ENCODE assay signal across 22 mouse cellular contexts in the genomic region with DNA sequence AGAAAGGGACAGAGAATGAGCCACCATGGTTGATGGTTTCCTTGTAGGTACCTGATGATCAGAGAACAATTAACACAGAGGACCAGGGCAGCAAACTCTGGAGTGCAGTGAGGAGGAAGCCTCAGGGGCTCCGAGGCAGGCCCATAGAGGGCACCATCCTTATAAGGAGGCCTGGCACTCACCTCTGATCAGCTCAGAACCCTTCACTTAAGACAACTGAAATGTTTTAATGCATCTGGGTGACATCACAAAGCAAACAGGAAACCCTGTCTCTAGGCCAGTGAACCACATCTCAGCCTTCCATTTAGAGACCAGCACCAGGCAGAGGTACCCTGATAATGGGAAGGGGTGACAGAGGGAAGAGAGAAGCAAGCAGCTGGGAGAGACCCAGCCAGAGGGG.
DNase-seq lines count a peak whose midpoint lies in the region; ATAC-seq and TF ChIP-seq lines count a peak whose summit lies in the region.
"Had no signal": no experiment of that assay in that cellular context is flagged by ENCODE, and none has a peak within 500 bp of the region (broad histone marks: within the 10 kb centered on the region; RNA-seq: fewer than 3 reads in every experiment).

No protein-coding gene starts in this region.

- H3K9me3 ChIP-seq in stomach, postnatal 0 days (ENCODE audit: control insufficient read depth, low read length) = no peaks in the 10 kb centered on the region
- H3K9me3 ChIP-seq: embryonic facial prominence, embryonic 15.5 days; forebrain, embryonic 10.5 days; heart, embryonic 12.5 days; hindbrain, embryonic 15.5 days; midbrain, embryonic 13.5 days had no signal

- no peaks in the 10 kb centered on the region for H3K27me3 ChIP-seq in heart, adult 2 months (ENCODE audit: control insufficient read depth, insufficient read depth, low read length)
- H3K27me3 ChIP-seq in stomach, postnatal 0 days (ENCODE audit: control insufficient read depth, insufficient read depth, low read length) = no peaks in the 10 kb centered on the region
- H3K27me3 ChIP-seq: embryonic facial prominence, embryonic 15.5 days; heart, embryonic 12.5 days; hindbrain, embryonic 15.5 days; midbrain, embryonic 13.5 days had no signal

- peak; percentile 30; the same call in 1 of the 2 replicates for TF ChIP-seq CTCF in heart, adult 2 months (IDR thresholded peaks at IDR 0.05)
- 0 out of 2 replicates have a peak, but pooled peaks have one; percentile 14 for TF ChIP-seq CTCF in stomach, postnatal 0 days (IDR thresholded peaks at IDR 0.05; ENCODE audit: low read depth)

- no peaks in the 10 kb centered on the region for H3K79me2 ChIP-seq in heart, adult 2 months (replicated peaks; ENCODE audit: control insufficient read depth, insufficient read depth, low read length)

- no peak overlapping the region for H3K9ac ChIP-seq in heart, adult 2 months (ENCODE audit: low read depth, low read length)
- H3K9ac ChIP-seq in stomach, postnatal 0 days (ENCODE audit: low read length) = no peak overlapping the region
- H3K9ac ChIP-seq: embryonic facial prominence, embryonic 15.5 days; heart, embryonic 12.5 days; hindbrain, embryonic 15.5 days; lung, embryonic 14.5 days; midbrain, embryonic 13.5 days had no signal

- H3K4me1 ChIP-seq in heart, adult 2 months (ENCODE audit: control insufficient read depth, insufficient read depth, low read length) = peaks cover 4% of the 10 kb centered on the region
- H3K4me1 ChIP-seq in stomach, postnatal 0 days (replicated peaks; ENCODE audit: control insufficient read depth, insufficient read depth) = no peaks in the 10 kb centered on the region
- H3K4me1 ChIP-seq: embryonic facial prominence, embryonic 15.5 days; hindbrain, embryonic 15.5 days; midbrain, embryonic 13.5 days had no signal

- H3K36me3 ChIP-seq in heart, adult 2 months (ENCODE audit: control insufficient read depth, insufficient read depth, low read length) = no peaks in the 10 kb centered on the region
- H3K36me3 ChIP-seq in stomach, postnatal 0 days (ENCODE audit: control insufficient read depth, insufficient read depth, low read length) = no peaks in the 10 kb centered on the region
- H3K36me3 ChIP-seq: hindbrain, embryonic 15.5 days had no signal

- intact Hi-C loops in heart, adult 2 months (cut with DNase I) = no loop called here

- no peak overlapping the region for H3K4me2 ChIP-seq in stomach, postnatal 0 days (replicated peaks; ENCODE audit: low read depth)
- H3K4me2 ChIP-seq: embryonic facial prominence, embryonic 15.5 days; heart, embryonic 12.5 days; hindbrain, embryonic 15.5 days; liver, embryonic 11.5 days; lung, embryonic 14.5 days; midbrain, embryonic 13.5 days had no signal

- peak; percentile 47 for ATAC-seq in activated CD4-positive, CD25-positive, alpha-beta regulatory T cell, adult 4 months
- no peak for ATAC-seq in stomach, postnatal 0 days (ENCODE audit: low FRiP score, low TSS enrichment)
- ATAC-seq: midbrain, embryonic 13.5 days had no signal

- H3K27ac ChIP-seq in heart, adult 2 months = no peak overlapping the region
- no peak overlapping the region for H3K27ac ChIP-seq in stomach, postnatal 0 days (replicated peaks)
- H3K27ac ChIP-seq: embryonic facial prominence, embryonic 15.5 days; forebrain, embryonic 10.5 days; hindbrain, embryonic 15.5 days; midbrain, embryonic 13.5 days had no signal

- no peak for TF ChIP-seq EP300 in heart, adult 2 months (IDR thresholded peaks at IDR 0.05; ENCODE audit: insufficient read depth, low read depth, low read length)
- TF ChIP-seq EP300 in stomach, postnatal 0 days (optimal IDR thresholded peaks at IDR 0.05) = no peak

- DNase-seq in heart, adult 2 months = no peak
- DNase-seq in heart, adult 9 months (ENCODE audit: low spot score in 2 of 2) = no peak
- DNase-seq in thymus, postnatal 0 days (ENCODE audit: low spot score) = peak; percentile 6
- DNase-seq in thymus, postnatal 25 days = no peak
- DNase-seq in stomach, postnatal 0 days (ENCODE audit: low spot score) = no peak
- no peak for DNase-seq in cerebellum, adult 11-12 months
- DNase-seq in urinary bladder, postnatal 36 days (ENCODE audit: low spot score in 2 of 2) = no peak
- DNase-seq: adrenal gland, postnatal 25 days; cerebellum, adult 9-11 months; gastrocnemius, postnatal 36 days; kidney, adult 9 months; layer of hippocampus, postnatal 36 days; left cerebral cortex, postnatal 4 days; lung, embryonic 14.5 days; thymus, postnatal 36 days had no signal

- no peak overlapping the region for H3K4me3 ChIP-seq in heart, adult 2 months
- H3K4me3 ChIP-seq in stomach, postnatal 0 days (ENCODE audit: low read depth, low read length) = no peak overlapping the region
- H3K4me3 ChIP-seq: embryonic facial prominence, embryonic 15.5 days; forebrain, embryonic 10.5 days; heart, embryonic 12.5 days; hindbrain, embryonic 15.5 days; midbrain, embryonic 13.5 days had no signal

- 65% methylated on average over 1 of the region's 1 CpGs for WGBS in heart, adult 2 months
- 57% methylated on average over 1 of the region's 1 CpGs for WGBS in stomach, postnatal 0 days

- TF ChIP-seq POLR2A in heart, adult 2 months (IDR thresholded peaks at IDR 0.05; ENCODE audit: insufficient read depth, low read depth, low read length) = no peak
